Mouse (Mus musculus) gastrocnemius, adult 8-10 months (tissue): Measurements from ENCODE around the gene Adamtsl3. TPM values are rescaled to one million over a fixed set of nuclear protein-coding genes. Genes with fewer than 3 reads are reported as not detected.

Source experiments
- DNase-seq, 2 experiments: peaks; one replicate each; pipeline ENCODE4 v3.0.0; 2022; ENCODE audit warnings: low spot score in 2 of 2
- total RNA-seq, 4 experiments: library from RNA; stranded (reverse); gene quantifications; 2 replicates each; pipeline ENCODE4 v1.2.4; 2022

The Adamtsl3 gene
- total RNA-seq, 4 experiments from 2014 or later = 3.5 to 5.3 (median 4.4) TPM

DNA sequence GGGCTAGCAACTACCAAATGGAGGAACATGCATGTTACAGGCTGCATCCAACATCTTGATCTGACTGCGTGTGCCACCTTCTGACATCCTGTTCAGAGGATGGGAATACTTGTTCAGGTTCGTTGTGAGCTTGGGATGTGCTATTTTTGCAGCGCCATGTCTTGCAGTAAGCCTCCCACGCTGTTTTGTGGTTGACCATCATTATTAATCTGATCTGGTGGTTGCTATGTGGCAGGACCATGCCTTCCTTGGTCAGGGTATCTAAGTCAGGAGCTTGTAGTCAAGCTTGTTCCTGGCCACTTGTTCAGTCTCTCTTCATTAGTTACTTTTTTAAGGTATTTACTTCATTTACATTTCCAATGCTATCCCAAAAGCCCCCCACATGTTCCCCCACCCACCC lies 24.7 kb downstream of the Adamtsl3 start:
- DNase-seq = no peak

DNA sequence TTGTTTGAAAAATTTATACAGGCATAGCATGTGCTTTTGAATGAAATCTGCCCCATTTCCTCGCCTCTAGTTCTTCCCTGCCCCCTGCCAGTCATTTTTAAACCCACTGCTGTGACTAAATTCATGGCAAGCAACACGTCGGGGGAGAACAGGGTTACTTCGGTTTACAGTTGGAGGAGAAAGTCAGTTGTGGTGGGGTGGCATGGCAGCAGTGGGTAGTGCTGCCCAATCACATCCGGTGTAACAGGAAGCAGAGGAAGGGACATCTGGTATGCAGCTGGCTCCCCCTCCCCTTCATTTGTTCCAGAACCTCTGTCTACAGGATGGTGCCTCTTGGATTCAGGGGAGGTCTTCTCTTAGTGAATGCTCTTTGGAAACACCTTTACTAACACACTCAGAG lies 25.6 kb downstream of the Adamtsl3 start:
- no peak for DNase-seq

DNA sequence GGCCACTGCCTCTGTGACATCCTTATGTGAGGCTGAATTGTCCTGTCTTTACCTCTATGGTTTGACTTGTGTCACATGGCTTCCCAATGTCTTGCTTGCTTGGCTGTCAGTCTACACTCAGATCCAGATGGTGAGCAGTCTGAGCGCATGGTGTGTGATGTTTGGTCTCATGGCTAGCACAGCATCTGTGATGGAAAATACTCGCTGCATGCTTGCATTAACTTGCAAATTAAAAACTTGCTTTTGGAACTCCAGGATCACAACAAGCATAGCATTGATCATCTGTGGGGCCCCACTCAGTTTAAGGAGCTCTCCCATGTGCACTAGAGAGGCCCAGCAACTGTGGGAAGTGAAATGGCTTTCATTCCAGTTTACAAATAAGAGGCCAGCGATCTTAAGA lies 29.1 kb downstream of the Adamtsl3 start:
- no peak for DNase-seq

DNA sequence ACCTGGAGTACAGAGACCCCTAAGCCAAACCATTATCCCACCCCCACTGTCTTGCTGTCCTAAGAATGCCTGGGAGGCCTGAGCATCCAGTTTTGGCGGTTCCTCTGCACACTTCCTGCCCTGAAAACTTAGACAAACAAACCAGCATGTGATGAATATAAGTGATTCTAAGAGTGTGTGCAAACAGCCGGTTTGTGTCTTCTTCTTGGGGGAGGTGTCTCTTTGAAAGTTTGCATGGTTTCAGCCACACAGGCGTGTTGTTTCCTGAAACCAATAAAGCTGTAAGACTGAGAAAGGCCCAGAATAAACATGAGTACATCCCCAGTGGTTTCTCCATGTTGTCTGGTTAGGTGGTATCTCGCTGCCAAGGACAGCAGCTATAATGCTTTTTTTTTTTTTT lies 30.6 kb downstream of the Adamtsl3 start:
- no peak for DNase-seq

DNA sequence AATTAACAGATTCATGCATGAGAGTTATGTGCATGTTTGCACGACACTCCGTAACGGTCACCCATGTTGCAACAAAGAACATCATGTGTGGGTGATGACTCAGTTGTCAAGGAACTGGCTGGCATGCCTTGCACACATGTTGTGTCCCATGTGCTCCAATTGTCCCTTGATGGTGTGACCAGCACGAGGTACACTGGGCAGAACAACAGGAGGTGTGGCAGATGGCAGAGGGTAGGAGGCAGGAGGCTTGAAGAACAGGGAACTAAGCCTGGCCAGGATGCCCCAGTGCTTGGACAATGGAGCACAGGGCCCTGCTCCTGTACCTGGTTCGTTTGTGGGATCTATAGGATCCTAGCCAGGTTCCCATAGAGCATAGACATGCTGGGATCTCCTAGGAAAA lies 31.0 kb downstream of the Adamtsl3 start:
- DNase-seq = no peak

DNA sequence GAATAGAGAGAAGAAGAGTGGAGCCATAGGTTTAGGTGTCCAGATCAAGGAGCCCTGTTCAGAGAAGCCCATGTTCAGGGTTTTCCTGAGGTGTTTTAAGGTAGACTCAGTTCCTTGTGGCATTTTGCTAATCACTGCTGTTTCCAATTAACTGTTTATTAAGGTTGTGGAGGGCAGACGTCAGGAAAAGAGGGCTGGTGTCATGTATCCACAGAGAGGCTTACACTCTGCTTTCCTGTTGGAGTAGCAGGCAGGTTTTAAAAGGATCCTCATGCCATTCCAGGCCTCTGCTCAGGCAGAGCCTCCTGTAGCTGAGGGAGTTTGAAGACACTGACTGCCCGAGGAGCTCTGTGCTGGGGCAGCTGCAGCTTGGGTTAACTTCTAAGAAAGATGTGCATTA lies 32.6 kb downstream of the Adamtsl3 start:
- DNase-seq = no peak

DNA sequence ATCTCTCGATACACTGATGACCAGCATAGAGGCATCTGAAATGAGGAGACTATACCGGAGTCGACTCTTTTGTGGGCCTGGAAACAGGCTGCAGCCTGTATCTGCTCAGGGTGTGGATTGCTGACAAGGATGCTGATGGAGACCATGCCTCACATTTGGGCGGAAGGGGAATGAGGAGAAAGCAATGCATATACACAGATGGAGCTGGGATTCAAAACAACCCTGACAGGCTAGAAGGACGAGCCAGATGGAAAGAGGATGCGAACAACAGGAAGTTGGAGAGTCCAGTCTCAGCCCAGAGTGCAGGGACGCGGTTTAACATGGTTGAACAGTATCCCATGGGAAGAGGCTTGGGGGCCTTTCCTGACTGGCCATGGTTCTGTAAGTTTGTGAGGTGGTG lies 34.6 kb downstream of the Adamtsl3 start:
- no peak for DNase-seq

DNA sequence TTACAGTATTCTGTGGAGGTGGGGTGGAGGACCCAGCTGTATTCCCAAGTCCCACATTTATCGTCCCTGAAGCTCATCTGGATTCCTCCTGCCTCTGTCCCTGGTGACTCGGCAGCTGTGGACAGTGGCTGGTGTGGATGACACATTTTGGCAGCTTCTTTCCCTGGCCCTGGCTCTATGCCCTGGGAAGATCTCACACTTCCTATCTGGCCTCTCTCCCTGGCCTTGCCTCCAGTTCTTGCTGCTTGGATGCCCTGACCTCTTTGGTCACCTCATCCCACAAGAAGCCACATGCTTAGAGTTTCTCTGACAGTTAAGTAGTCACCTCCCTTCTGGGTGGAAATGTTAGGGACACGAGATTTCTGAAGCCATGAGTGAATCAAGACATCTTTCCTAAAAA lies 35.9 kb downstream of the Adamtsl3 start:
- DNase-seq = peak; percentile 66 to 75

DNA sequence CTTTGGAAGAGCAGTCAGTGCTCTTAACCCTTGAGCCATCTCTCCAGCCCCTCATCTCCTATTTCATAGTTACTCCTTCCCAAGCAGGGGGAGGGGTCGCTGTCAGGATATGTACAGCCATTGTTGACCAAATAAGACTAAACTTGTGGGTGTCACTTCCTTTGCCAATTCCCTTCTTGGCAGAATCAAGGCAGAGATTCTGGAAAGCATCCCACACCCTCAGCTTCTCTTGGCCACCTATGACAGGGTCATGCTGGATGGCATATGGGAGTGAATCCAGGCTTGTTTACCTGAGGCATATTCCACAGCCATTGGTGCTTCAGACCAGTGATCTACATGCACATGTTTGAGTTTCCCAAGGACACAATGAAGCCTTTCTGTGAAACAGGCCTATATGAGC lies 42.8 kb downstream of the Adamtsl3 start:
- DNase-seq = no peak

DNA sequence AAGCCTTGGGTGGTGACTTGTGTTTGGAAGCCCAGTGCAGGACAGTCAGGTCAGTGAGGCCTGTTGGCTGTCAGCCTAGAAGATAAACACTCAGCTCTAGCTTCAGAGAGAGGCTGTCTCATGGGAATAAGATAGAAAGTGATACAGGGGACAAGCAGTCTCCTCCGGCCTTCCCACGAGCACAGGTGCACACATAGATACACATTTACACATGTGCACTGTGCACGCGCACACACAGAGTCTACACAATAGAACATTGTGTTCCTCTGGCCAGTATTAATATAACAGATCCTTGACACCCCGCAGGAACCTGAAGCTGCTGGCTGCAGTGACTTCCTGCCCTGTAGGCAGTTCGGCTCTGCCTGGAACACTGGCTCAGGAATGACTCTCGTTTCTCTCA lies 44.3 kb downstream of the Adamtsl3 start:
- DNase-seq = no peak

DNA sequence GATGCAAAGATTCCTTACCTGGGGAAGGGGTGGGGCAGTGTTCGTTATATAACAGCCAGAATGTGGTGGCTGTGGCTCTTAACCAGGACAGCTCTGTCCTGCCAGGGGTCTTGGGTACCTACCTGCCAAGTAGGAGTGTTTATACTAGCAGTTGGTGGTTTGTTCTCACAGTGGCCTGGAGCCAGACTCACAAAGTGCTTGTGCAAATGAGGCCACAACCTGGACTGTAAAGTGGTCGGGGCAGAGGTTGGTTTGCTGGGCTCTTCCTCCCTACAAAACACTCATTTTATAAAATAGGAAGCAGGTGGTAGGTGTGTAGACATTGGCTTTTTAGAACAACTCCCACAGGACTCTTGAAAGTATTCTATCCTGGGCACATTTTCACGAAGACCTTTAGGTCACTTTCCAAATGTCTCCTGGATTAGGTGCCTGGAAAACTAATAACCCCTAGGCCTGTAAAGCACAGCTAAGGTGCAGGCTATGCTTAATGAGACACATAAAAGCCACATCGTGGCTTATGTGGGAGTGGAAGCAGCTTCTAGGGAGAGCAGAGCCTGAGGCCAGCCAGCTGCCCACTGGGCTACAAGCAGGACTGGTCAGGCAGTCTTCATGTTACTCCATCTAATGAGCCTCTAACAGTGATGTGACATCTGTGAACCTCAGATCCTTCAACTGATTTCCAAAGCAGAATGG lies 47.5 kb downstream of the Adamtsl3 start:
- no peak for DNase-seq

DNA sequence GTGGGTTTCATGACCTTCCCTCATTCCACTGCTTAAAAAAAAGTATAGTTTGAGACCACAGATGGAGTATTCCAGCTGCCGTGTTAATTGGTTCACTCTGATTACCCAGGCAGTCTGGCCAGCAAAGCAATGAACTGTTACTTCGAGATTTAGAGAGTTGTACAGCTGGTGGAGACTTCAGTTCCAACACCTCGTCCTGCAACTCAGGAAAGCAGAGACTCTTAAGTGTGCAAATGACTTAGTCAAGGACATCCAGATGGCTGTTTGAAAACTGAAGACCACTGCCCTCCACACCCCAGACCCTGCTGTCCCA lies 48.0 kb downstream of the Adamtsl3 start:
- no peak for DNase-seq

DNA sequence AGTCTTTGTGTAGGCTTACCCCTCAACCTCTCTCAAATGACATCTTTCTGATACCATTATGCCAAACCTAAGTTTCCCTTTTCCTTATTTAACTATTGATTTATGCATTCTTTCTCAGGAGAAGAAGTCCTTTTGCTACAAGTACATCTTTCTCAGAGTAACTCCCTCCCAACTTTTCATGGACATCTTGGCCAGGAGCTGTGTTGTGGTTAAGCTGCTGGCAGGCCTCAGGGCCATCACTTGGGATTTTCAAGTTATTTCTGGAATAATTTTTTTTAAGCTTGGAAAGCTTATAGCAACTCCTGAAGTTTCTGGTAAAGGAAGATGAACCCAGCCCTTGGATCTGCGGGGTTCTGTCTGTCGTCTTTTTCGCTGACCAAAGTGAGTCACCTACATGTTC lies 51.6 kb downstream of the Adamtsl3 start:
- no peak for DNase-seq

DNA sequence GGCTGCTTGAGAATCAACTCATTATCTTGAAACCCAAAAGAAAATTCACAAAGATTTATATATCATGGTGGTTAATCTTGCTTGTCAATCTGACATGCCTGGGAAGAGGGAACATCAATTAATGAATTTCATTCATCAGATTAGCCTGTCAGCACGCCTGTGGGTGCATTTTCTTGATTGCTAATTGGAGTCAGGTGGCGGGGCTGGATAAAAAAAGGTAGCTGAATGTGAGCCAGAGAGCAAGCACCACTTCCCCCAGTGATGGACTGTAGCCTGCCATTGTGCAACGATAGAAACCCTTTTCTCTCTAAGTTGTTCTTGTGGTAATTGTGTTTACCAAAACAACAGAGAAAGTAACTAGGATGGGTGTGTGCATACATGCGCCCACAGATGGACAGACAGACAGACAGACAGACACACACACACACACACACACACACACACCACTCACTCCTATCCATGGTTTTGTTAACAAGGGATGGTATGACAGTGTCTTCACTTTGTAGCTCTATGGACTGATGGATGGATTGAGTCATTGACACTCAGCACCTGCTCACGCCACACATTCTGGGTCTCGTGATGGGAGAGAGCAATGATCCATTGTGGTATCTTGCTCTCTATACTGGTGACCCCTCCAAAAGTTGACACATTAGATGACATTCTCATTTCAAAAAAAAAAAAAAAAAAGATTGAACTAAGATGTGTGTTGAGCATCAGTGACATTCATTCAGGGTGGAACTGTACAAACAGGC lies 59.1 kb downstream of the Adamtsl3 start:
- no peak for DNase-seq

DNA sequence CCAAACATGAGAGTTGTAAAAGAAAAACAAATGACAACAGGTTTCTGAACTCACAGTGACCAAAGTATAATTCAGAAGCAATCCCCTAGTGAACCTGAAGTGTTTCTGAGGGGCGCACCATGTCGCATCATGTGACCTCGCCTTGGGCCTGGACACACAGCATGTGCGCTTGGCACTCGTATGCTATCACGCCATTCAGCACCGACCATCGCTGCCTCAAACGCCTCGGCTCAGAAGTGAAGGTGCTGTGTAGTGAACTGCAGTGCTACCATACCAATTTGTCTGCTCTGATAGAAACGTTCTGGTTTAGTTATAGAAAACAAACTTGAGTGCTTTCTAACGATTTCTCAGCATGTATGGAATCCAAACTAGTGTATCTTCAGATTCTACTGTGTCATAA lies 59.7 kb downstream of the Adamtsl3 start:
- DNase-seq = no peak

DNA sequence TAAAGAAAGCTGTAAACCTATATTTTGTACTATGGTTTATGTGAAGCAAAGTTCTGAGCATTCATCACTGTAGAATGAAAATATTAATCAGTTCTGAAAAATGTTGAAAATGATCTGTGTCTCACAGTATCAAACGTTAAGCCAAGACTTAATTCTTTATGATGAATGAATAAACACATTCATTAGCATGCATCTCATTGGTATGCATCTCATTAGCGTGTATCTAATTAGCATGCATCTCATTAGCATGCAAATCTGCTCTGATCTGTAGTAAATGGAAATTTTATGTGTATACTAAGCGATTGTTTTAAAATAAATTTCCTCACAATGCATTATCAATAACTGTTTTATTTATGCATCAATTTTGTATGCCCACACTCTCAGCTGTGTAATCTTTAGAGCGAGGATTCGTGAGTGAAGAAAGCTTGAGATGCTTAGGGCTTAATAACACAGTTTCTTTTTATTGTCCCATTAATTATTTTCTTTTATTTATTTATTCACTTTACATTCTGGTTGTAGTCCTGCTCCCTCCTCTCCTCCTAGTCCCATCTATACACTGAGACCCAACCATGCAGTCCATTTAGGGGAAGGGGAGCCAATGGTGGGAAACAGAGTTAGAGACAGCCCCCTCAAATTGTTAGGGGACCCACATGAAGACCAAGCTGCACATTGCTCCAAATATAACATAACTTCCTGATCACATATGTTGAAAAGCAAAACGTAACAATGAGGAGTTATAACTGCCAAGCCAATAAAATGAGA lies 60.4 kb downstream of the Adamtsl3 start:
- no peak for DNase-seq

DNA sequence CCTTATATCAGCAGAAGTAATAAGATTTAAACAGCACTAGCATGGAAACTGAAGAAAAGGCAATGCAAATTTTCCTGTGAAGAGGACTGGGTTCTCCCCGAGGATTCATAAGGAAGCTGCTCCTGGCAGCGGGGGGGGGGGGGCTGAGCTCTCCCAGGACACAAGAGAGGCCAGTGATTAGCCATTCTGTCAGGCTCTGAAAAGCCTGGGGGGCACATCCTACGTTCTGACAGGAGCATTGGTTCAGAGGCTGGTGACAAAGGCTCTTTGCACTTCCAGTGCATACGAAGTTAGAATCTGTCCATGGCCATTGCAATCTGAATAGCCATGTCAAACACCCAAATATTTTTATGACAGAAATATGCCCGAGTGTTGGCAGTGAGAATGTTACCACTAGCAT lies 61.4 kb downstream of the Adamtsl3 start:
- no peak for DNase-seq

DNA sequence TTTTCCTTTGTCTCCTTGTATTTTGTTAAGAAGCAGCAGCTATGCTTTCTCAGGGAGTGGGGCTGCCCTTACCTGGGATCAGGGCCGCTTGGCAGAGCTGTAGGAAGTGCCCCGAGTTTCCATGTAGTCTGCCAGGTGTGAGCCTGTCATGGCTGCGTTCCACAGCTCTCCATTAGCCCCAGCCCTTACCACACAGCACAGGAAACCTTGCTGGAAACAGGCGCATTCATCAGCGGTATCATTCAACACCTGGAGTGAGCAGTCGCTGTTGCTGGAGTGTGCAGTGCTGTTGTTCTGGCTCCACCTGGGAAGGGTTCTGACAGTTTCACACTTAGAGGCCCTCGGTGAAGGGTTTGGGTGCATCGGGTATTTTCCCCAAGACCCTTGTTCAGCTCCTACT lies 62.1 kb downstream of the Adamtsl3 start:
- DNase-seq = no peak

DNA sequence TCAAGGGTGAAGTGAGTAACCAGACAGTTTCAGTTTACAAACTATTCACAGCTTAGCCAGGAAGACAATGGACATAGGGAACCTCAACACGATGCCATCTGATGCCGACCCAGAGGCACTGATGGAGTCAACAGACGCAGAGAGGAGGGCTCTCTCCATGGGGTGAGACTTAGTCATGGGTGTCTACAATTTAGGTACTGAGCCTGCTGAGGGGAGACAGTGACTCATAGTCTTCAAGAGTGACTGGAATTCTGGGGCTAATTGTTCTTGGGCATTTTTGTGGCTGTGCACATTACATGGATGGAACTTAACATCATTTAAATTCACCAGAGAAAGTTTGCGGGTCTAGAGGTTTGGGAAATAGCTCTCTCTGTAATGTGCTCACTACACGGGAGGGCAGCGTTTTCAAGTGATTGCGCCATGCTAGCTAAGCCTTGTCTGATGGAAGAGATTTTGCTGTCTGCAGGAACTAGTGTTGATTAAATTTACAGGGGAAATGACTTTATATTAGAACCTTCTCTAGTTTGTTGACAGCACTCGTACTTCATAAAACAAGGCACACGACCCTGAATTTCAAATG lies 70.1 kb downstream of the Adamtsl3 start:
- DNase-seq = no peak

DNA sequence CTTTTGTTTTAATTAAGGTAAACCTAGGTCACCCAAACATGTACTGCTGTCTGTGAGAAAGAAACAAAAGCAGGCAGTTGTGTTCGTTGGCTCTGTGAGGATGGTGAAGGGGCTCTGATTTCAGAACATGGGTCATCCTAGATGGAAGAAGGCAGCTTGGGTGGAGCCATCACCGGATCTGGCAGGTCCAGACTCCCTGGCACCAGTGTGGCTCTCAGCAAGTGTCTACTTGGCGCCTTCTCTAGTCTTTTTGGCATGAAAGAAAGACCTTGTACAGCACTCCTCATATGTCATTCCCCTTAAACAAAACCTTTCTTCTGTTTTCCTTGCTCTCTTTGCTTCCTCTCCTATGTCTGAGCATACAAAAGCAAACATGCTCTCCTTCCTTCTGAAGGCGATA lies 75.5 kb downstream of the Adamtsl3 start:
- no peak for DNase-seq

DNA sequence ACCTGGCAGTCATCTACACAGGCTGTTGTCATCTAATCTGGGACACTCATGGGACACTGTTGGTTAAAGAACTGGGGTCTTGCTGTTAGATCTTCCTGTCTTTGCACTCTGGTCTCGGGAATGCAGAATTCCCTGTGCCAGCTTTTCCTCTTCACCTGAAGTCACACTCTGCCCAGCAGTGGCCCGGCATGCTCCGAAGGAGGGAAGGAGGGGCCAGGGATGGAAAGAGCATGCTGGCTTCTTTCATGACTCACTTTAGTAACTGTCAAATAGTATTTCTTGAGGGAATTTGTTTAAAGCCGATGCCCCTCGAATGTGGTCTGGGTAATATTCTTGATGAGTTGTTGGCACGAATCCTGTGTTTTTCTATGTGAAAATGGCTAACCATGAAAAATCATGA lies 81.2 kb downstream of the Adamtsl3 start:
- DNase-seq = no peak

DNA sequence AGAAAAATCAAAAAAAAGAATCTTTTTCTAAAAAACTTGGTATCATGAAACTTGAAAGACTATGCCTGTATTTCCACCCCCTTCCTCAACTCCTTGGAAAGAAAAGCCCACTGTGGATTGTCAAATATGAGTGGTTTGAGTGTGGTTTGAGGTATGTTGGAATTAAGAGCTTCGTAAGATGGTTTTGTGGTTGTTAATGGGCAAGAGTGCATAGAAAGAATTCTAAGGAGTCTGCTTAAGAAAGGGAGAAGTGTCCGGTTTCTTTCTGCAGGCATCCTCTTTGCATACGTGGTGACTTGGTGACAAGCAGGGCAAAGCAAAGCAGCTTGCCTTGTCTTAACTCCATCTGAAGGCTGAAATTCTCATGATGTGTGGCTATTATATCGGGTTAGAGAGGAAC lies 81.6 kb downstream of the Adamtsl3 start:
- DNase-seq = no peak
